Mouse (Mus musculus): ENCODE data around the gene Gstp1.
"Not testable (repeated sequence)": the region's sequence is repeated elsewhere in the genome, so short reads cannot be mapped to it uniquely, and the experiment has no call there.

Gstp1 gene

DNA sequence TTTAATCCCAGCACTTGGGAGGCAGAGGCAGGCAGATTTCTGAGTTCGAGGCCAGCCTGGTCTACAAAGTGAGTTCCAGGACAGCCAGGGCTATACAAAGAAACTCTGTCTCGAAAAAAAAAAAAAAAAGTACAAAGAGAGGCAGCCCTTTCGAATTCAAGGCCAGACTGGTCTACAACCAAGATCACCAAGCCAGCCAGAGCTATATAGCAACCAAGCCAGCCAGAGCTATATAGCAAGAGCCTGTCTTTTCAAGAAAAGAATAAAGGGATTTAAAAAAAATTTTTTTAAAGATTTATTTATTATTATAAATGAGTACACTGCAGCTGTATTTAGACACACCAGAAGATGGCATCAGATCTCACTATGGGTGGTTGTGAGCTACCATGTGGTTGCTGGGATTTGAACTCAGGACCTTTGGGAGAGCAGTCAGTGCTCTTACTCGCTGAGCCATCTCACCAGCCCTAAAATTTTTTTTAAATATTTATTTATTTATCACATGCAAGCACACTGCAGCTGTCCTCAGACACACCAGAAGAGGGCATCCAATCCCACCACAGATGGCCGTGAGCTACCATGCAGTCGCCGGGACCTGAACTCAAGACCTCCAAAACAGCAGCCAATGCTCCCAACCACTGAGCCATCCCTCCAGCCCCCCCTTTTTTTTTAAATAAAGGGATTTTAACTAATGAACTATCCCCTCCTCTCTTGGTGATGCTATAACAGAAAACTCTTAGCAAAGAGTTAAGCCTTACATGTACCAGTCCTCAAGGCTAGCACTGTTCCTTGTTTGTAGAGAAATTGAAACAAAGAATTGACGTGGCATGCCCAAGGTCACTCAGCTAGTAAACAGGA lies 22.5 kb upstream of the Gstp1 start:
- not testable (repeated sequence) for DNase-seq (ENCODE audit: low read depth, low spot score)

DNA sequence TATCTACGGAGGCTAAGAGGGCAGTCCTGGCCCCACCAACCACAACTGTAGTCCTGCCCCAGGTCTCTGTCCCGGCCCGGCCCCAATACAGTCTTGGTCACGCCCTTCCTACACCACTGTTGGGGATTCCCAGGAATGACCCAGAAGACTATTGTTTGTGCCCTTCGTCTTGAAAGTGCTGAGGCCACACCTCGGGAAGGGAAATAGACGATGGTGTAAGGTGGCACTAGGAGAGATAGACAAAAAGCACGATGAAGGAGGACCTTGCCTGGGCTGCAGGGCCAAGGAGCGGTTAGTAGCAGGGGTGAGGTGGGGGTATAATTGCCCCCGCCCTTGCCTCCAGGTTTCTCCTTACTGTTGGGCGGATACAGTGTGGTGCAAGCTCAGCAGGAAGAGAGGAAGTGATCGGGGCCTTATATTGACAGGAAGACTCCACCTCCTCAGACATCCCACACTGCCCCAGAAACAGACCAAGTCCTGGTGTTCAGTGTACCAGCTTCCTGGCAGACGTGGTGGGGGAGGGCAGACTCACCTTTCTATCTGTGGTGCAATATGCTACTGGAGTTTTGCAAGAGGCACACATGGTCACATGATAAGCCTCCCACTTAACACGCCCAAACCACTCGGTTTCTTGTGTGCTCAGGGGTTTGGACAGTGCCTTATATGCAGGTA lies 21.4 kb upstream of the Gstp1 start, which contains the start of gene Gstp3:
Gene Gstp3 (minus strand): TSS at position 501 of the 672 bp plus-strand sequence.
- DNase-seq (ENCODE audit: low read depth, low spot score) = no peak

DNA sequence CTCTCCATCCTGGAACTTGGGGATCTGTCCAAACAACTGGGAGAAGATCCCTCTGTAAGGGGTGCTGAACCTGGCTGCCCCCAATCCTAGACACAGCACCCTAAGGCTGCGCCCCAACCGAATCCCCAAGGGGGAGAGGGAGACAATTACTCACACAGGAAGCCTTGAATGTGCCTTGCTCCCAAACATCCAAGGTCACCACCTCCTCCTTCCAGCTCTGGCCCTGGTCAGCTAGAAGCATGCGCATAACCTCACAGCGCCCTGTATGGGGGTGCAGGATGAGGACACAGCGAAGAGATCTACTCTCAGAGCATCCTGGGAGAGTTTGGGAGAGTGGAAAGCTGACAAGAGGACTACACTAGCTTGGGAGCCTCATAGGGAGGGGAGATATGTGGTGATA lies 20.8 kb upstream of the Gstp1 start:
- no peak for DNase-seq (ENCODE audit: low read depth, low spot score)

DNA sequence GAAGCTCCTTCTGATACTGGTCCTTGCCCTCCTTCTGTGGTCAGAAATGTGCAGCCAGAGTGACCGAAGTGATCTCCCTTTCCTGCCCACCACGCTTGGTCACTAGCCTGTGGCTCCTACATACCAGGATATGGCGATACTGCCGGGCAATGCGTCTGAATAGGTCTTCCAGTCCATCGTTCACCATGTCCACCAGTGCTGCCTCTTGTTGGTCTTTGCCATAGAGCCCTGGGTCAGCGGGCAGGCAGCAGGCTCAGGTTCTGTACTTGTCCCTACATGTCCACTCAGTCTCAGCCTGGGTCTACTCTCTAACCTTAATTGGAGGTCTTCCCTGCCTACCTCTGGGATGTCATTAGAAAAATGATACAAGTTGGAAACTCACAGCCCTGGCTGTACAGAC lies 20.2 kb upstream of the Gstp1 start:
- no peak for DNase-seq (ENCODE audit: low read depth, low spot score)

DNA sequence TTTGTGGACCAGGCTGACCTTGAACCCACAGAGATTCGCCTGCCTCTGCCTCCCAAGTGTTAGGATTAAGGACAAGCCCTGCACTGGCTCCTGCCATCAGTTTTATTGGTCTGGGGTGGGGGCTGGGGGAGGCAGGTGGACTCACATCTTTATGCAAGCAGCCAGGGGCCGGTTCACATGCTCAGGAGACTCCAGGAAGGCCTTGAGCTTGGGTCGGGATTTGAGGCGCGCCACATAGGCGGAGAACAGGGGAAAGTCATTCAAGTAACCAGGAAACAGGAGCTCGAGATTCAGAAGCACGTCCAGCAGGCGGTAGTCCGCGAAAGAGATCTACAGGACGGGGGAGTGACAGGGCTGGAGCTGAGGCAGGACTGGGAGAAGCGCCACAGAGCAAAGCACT lies 19.6 kb upstream of the Gstp1 start:
- no peak for DNase-seq (ENCODE audit: low read depth, low spot score)

DNA sequence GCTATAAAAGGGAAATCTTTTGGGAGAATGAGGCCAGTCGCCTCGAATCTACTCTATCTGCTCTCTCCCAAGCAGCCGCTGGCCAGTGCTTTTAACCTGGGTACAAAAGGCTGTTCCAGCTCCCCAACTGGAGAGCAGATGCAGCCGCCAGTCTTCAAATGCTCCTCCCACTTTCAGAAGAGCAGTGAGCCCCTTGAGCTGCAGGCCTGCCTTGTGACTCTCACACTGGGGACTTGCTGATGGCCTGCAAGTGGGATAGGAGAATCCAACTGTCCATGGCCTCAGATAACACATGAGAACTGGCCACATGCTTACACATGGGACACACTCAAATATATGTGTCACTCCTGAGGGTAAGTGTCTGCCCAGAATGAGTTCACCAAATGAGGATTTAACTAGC lies 18.9 kb upstream of the Gstp1 start:
- DNase-seq (ENCODE audit: low read depth, low spot score) = no peak

DNA sequence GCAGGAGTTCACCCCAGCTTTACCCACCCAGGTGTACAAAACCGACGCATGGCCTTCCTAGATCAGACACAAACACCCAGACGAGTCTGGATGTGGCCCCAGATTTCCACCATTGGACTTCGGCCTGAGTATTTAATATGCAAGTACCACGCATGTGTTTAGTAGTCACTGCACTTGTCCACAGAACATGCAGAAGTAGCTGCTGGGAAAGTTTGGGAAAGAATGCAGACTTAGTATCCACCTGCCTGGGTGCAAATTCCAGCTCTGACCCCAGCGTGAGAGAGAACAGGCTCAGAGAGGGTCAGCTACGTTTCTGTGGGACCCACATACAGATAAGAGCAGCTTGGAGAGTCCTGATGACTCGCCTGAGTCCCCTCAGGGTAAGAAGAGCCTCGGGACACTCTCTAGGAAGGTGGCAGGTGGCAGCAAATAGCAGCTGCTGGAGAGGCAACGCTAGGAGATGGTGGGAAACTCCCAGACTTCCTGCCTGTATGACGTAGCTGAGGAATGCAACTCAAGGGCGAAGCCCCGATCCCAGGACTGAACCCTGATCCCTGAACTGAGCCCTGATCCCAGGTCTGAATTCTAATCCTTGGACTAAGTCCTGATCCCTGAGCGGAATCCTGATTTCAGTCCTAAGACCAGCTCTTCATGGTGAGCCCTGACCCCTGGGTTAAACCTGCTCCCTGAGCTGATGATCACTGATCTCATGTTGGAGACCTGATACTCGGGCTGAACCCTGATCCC lies 18.3 kb upstream of the Gstp1 start:
- no peak for DNase-seq (ENCODE audit: low read depth, low spot score)

DNA sequence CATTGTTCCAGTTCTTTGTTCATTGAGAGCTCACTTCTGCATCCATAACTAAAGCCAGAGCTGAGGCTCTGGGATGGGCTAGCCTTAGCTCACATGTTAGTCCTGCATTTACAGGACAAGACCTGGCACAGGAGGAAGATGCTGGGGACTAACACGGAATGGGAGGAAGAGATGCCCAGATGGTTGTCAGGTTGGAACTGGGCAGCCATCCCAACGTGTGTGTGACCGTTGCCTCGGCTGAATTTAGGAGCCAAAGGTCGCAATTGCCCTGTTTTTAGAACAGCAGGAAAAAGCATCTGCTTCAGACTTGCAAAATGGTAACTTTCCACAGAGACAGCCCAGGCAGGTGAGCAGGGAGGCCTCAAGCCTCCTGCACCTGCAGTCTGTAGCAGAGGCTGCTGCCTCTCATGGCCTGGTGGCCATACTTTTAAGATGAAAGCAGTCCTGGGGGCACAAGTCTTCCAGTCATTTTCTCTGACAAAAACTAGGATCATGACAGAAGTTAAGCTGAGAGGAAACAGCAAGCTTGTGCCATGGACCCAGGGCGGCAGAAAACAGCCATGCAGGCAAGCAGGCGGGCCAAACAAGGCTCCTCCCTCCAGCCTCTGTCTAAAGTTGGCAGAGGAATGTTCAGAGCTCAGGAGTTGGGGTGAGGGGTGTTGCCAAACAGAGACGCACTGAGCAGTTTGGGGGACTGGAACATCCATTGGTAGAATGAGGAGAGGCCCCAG lies 17.6 kb upstream of the Gstp1 start:
- DNase-seq (ENCODE audit: low read depth, low spot score) = no peak

GRCm38 (mm10) chr19:4054613-4055012 lies 16.8 kb upstream of the Gstp1 start:
- no peak for DNase-seq (ENCODE audit: low read depth, low spot score)

DNA sequence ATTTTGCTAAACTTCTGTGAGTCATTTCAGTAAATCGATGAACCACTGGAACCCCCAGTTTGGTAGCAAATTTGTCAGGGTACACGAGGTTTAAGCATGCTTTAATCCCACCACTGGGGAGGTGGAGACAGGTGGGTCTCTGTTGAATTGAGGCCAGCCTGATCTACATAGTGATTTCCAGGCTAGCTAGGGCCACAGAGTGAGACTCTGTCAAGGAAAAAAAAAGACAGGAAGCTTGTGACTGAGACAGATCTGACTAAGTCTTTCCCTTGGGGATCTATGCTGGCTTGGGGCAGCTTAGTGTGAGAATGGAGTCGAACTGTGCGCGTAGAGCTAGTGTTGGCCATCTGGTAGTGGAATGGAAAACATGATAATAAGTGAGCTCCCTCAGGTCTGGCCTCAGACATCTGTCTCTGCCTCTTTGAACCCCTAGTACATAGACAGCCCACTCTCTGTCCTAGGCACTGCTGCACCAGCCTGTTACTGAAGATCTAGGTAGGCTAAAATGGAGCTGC lies 14.8 kb upstream of the Gstp1 start:
- no peak for DNase-seq (ENCODE audit: low read depth, low spot score)

DNA sequence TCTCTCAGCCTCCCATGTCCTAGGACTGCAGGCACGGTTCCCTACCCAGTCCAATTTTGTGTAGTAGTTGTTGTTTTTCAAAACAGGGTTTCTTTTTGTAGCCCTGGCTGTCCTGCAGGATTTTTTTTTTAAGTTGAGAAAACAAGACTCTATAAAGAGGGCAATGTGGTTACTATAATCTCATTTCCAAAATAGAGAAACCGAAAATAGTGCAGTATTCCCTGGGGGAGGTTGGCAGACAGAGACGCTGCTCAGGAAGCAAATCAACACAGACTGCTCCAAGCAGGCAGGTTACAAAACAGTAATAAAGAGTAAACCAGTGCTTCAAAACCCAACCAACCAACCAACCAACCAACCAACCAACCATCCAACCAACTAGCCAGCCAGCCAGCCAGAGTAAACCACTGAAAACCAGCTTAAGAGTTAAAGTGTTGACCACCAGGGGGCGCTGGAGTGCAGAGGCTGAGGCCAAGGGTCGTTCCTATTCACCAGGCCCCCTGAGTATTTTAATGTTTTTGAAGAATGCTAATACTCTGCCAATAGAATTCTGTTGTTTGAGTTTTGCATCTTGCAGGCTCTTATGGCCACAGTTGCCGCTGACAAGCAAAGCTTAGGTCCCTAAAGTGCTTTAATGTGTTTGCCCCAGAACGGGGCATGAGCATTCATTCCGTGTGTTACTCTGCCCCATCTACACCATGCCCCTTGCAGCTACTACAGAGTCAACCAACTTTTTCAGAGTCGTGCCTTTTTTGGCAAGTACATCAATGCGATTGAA lies 14.1 kb upstream of the Gstp1 start:
- DNase-seq (ENCODE audit: low read depth, low spot score) = peak; percentile 45

DNA sequence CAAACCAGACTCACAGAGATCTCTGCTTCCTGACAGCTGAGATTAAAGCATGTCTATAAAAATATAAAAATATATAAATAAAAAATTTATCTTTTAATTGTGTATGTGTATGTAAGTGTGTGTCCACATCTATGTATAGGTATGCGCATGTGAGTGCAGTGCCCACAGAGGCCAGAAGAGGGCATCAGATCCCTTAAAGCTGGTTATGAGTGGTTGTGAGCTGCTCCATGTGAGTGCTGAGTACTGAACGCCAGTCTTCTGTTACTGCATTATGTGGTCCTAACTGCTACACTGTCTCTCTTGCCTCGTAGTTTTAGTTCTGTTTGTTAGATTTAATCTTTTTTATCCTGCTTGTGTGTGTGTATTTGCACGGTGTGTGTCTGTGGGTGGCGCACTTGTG lies 13.2 kb upstream of the Gstp1 start:
- DNase-seq (ENCODE audit: low read depth, low spot score) = no peak

DNA sequence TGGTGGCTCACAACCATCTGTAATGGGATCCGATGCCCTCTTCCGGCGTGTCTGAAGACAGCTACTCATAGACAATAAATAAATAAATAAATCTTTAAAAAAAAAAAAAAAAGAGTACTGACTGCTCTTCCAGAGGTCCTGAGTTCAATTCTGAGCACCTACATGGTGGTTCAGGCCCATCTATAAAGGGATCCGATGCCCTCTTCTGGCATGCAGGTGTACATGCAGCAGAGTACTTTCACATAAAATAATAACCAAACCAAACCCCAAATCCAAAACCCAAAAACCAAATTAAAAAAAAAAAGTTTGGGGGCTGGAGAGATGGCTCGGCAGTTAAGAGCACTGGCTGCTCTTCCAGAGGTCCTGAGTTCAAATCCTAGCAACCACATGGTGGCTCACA lies 11.3 kb upstream of the Gstp1 start:
- not testable (repeated sequence) for DNase-seq (ENCODE audit: low read depth, low spot score)

- peak; percentile 72 for DNase-seq (ENCODE audit: low read depth, low spot score)
Measured at GRCm38 (mm10) chr19:4047859-4048258, 10.1 kb upstream of the Gstp1 start.

- no peak for DNase-seq (ENCODE audit: low read depth, low spot score)
Measured at GRCm38 (mm10) chr19:4046866-4047254, 9.1 kb upstream of the Gstp1 start.

- peak; percentile 24 for DNase-seq (ENCODE audit: low read depth, low spot score)
Measured at GRCm38 (mm10) chr19:4045966-4046865, 8.4 kb upstream of the Gstp1 start, which contains the start of gene Gstp2. Gene Gstp2, minus strand, starts transcription at chr19:4046023.

GRCm38 (mm10) chr19:4044109-4044508 lies 6.3 kb upstream of the Gstp1 start:
- not testable (repeated sequence) for DNase-seq (ENCODE audit: low read depth, low spot score)

DNA sequence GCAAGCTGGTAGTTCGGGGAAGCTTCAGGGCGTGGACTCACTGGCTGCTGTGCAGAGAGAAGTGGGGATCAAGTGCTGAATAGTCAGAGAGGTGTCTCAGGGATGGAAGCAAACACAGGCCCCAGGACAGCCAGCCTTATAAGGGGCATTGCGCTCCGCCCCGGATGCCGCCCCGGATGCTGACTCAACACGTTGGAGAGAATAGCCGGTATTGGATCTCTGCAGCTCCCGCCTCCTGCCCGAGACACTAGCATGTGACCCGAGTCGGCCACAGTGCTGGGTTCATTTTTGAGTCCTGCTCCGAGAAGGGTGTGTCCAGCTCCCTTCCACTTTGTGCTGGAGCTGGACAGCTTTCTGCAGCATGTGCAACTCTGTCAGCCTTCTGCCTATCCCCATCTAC lies 4.3 kb upstream of the Gstp1 start:
- no peak for DNase-seq (ENCODE audit: low read depth, low spot score)

DNA sequence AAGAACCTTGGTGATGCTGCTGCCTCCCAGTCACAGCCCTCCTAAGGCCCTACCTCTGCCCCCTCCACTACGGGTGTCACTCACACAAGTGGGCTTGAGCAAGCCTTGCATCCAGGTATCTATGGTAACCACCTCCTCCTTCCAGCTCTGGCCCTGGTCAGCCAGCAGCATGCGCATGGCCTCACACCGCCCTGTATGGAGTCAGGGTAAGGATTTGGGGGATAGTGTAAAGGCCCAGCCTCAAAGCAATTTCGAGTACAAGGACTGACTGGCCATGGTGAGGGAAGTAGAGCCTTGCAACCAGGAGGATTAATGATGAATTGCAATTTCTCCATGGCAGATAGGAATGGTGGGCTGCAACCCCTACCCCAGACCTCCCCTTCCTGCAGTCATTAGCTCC lies 3.7 kb upstream of the Gstp1 start:
- not testable (repeated sequence) for DNase-seq (ENCODE audit: low read depth, low spot score)

GRCm38 (mm10) chr19:4040941-4041340 lies 3.2 kb upstream of the Gstp1 start:
- not testable (repeated sequence) for DNase-seq (ENCODE audit: low read depth, low spot score)
